Mouse (Mus musculus) mesoderm, embryonic 11.5 days (tissue): ENCODE results near the gene A930017K11Rik.

Experiments
- DNase-seq: peaks from one replicate; pipeline ENCODE4 v3.0.0-alpha.2; 2012; ENCODE audit warnings: low read depth, low spot score

The A930017K11Rik gene

GRCm38 (mm10) chr17:25959630-25960467 is 7.5 kb upstream of the A930017K11Rik start:
- no peak for DNase-seq

GRCm38 (mm10) chr17:25958771-25959494 is 6.6 kb upstream of the A930017K11Rik start:
- no peak for DNase-seq

- no peak for DNase-seq
Observed at GRCm38 (mm10) chr17:25957586-25958051, 5.3 kb upstream of the A930017K11Rik start.

GRCm38 (mm10) chr17:25956631-25957030 is 4.3 kb upstream of the A930017K11Rik start:
- DNase-seq: no peak

GRCm38 (mm10) chr17:25956201-25956600 is 3.8 kb upstream of the A930017K11Rik start:
- no peak for DNase-seq

- no peak for DNase-seq
Observed at GRCm38 (mm10) chr17:25955736-25956135, 3.4 kb upstream of the A930017K11Rik start.

- DNase-seq: no peak
Observed at GRCm38 (mm10) chr17:25954671-25955070, 2.3 kb upstream of the A930017K11Rik start.

GRCm38 (mm10) chr17:25953161-25953560 is 796 bp upstream of the A930017K11Rik start:
- no peak for DNase-seq

GRCm38 (mm10) chr17:25951225-25951802 is 1.1 kb downstream of the A930017K11Rik start:
- no peak for DNase-seq

- no peak for DNase-seq
Observed at GRCm38 (mm10) chr17:25950706-25951105, 1.7 kb downstream of the A930017K11Rik start.

- DNase-seq: no peak
Observed at GRCm38 (mm10) chr17:25949981-25950380, 2.4 kb downstream of the A930017K11Rik start.

GRCm38 (mm10) chr17:25948051-25948450 is 4.3 kb downstream of the A930017K11Rik start:
- DNase-seq: no peak

GRCm38 (mm10) chr17:25947576-25947975 is 4.8 kb downstream of the A930017K11Rik start:
- DNase-seq: no peak

- DNase-seq: no peak
Observed at GRCm38 (mm10) chr17:25946891-25947290, 5.5 kb downstream of the A930017K11Rik start.

GRCm38 (mm10) chr17:25946349-25946748 is 6.0 kb downstream of the A930017K11Rik start:
- DNase-seq: no peak

- DNase-seq: no peak
Observed at GRCm38 (mm10) chr17:25945517-25946155, 6.7 kb downstream of the A930017K11Rik start.

GRCm38 (mm10) chr17:25944366-25945163 is 7.8 kb downstream of the A930017K11Rik start, which contains the start of the genes Pigq and Nhlrc4:
TSS of gene Pigq (minus strand) at chr17:25944936.
TSS of gene Nhlrc4 (minus strand) at chr17:25944961.
- no peak for DNase-seq

- DNase-seq: no peak
Observed at GRCm38 (mm10) chr17:25943769-25944168, 8.6 kb downstream of the A930017K11Rik start.

- no peak for DNase-seq
Observed at GRCm38 (mm10) chr17:25943221-25943620, 9.1 kb downstream of the A930017K11Rik start.

GRCm38 (mm10) chr17:25942597-25943151 is 9.7 kb downstream of the A930017K11Rik start:
- no peak for DNase-seq
